Mouse (Mus musculus) CH12F3 (cell line): ENCODE results near the gene Defb19.

ENCODE experiments used
- in situ Hi-C: fragments of 300-500 bp; cut with MboI; formaldehyde crosslinking; loops from 2 replicates; pipeline ENCODE4 v1.14.3; 2020; ENCODE audit warnings: low sequenced_read_pairs

Defb19 gene

GRCm38 (mm10) chr2:152580107-152580506 lies at the start of gene Defb19:
Gene Defb19 (minus strand): TSS chr2:152580312.
- in situ Hi-C loops, result no loop called here

- in situ Hi-C loops, result loop anchor here (5.0 kb wide), 1 partner anchor 37 kb away; the partner anchor contains the start of gene H13
Observed at GRCm38 (mm10) chr2:152629904-152630303, 49.8 kb upstream of the Defb19 start.

GRCm38 (mm10) chr2:152629239-152629638 lies 49.1 kb upstream of the Defb19 start:
- in situ Hi-C loops, result no loop called here

GRCm38 (mm10) chr2:152628066-152628465 lies 48.0 kb upstream of the Defb19 start:
- in situ Hi-C loops, result no loop called here

GRCm38 (mm10) chr2:152626774-152627591 lies 46.9 kb upstream of the Defb19 start, which contains the start of gene Rem1:
Gene Rem1 (plus strand): TSS chr2:152626951.
- in situ Hi-C loops, result no loop called here

- in situ Hi-C loops, result no loop called here
Observed at GRCm38 (mm10) chr2:152625256-152625655, 45.1 kb upstream of the Defb19 start.

- in situ Hi-C loops, result no loop called here
Observed at GRCm38 (mm10) chr2:152624566-152624965, 44.5 kb upstream of the Defb19 start.

GRCm38 (mm10) chr2:152622953-152623352 lies 42.8 kb upstream of the Defb19 start, which contains the start of gene Defb25:
Gene Defb25 (minus strand): TSS chr2:152623053.
- in situ Hi-C loops, result no loop called here

GRCm38 (mm10) chr2:152622151-152622550 lies 42.0 kb upstream of the Defb19 start:
- in situ Hi-C loops, result no loop called here

- in situ Hi-C loops, result no loop called here
Observed at GRCm38 (mm10) chr2:152620367-152621134, 40.4 kb upstream of the Defb19 start.

- in situ Hi-C loops, result loop anchor here (10.0 kb wide), 1 partner anchor 47 kb away; the partner anchor contains the start of gene H13
Observed at GRCm38 (mm10) chr2:152617374-152617773, 37.3 kb upstream of the Defb19 start.

GRCm38 (mm10) chr2:152616470-152616869 lies 36.4 kb upstream of the Defb19 start:
- in situ Hi-C loops, result loop anchor here (10.0 kb wide), 1 partner anchor 48 kb away; the partner anchor contains the start of gene H13

GRCm38 (mm10) chr2:152615563-152615962 lies 35.5 kb upstream of the Defb19 start:
- in situ Hi-C loops, result loop anchor here (10.0 kb wide), 1 partner anchor 49 kb away; the partner anchor contains the start of gene H13

GRCm38 (mm10) chr2:152612193-152612592 lies 32.1 kb upstream of the Defb19 start:
- in situ Hi-C loops, result loop anchor here (10.0 kb wide), 1 partner anchor 53 kb away; the partner anchor contains the start of gene H13

GRCm38 (mm10) chr2:152608719-152609118 lies 28.6 kb upstream of the Defb19 start:
- in situ Hi-C loops, result no loop called here

GRCm38 (mm10) chr2:152607746-152608145 lies 27.6 kb upstream of the Defb19 start:
- in situ Hi-C loops, result no loop called here

GRCm38 (mm10) chr2:152604057-152604456 lies 23.9 kb upstream of the Defb19 start, which contains the start of gene Defb36:
Gene Defb36 (plus strand): TSS chr2:152604327.
- in situ Hi-C loops, result no loop called here

- in situ Hi-C loops, result no loop called here
Observed at GRCm38 (mm10) chr2:152601275-152601960, 21.3 kb upstream of the Defb19 start.

GRCm38 (mm10) chr2:152600076-152600475 lies 20.0 kb upstream of the Defb19 start:
- in situ Hi-C loops, result no loop called here

GRCm38 (mm10) chr2:152599299-152599698 lies 19.2 kb upstream of the Defb19 start, which contains the start of gene Defb45:
Gene Defb45 (minus strand): TSS chr2:152599399.
- in situ Hi-C loops, result no loop called here

GRCm38 (mm10) chr2:152589021-152589420 lies 8.9 kb upstream of the Defb19 start:
- in situ Hi-C loops, result no loop called here
